In the genomic region with DNA sequence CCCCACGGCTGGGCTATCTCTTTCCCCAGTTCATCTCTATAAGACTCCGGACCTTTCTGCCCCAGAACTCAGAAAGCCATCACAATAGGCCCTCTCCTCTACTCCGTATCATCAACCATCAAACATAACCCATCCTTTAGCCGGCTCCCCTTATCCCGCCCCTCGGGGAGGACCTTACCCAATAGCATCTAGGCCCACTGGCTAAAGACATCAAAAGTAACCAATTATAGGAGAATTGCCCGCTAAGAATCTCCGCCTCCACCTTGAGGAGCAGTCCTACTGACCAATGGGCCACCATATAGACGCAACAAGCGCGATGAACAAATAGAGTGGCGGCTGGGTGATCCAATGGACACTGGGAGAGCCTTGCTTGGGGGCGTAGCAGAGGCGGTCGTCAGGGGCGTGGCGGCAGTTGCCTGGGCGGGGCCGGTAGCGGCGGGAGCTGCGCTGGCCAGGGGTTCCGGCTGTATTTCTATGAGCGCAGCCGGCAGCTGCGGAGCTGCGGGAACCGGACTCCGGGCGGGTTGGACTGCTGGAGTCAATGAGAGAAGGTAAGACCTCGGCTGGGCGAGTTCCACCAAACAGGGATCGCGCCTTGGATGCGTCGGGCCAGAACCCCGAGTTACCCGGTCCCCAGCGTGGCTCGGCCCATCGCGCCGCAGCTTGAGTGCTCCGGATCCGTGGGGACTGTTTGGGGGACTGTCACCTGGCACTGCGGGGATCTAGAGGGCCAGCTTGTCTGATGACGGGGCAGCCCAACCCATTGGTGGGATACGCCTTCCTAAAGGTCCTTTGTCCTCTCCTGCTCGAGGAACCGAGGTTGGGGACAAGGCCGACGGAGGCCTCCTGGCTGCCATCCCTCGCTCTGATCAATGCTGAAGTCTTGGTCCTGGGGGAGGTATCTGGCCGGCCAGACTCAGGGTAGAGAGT, we compare ENCODE assay signal across 8 mouse cellular contexts. TPM values are rescaled to one million over a fixed set of nuclear protein-coding genes. Genes with fewer than 3 reads are reported as not detected.
DNase-seq lines count a peak whose midpoint lies in the region; ATAC-seq and TF ChIP-seq lines count a peak whose summit lies in the region.

A gene (plus strand): TSS at position 411 of the 930 bp plus-strand sequence.

- peak within 1 kb of the TSS; percentile 67 for H3K4me3 ChIP-seq in bone marrow macrophage, adult 2 months (ENCODE audit: insufficient read depth, low read length)
- H3K4me3 ChIP-seq in embryonic fibroblast, embryonic 13.5 days (ENCODE audit: insufficient read depth, low read length) = peak within 1 kb of the TSS; percentile 63
- peak within 1 kb of the TSS; percentile 87 for H3K4me3 ChIP-seq in kidney, embryonic 14.5 days (ENCODE audit: low read length)
- H3K4me3 ChIP-seq in limb, embryonic 15.5 days = peak within 1 kb of the TSS; percentile 87

- TF ChIP-seq CTCF in bone marrow macrophage, adult 2 months (IDR thresholded peaks at IDR 0.05; ENCODE audit: low read depth, low read length) = no peak
- no peak for TF ChIP-seq CTCF in embryonic fibroblast, embryonic 13.5 days (IDR thresholded peaks at IDR 0.05; ENCODE audit: borderline replicate concordance, insufficient read depth, low read length)

- TF ChIP-seq POLR2A in bone marrow macrophage, adult 2 months (IDR thresholded peaks at IDR 0.05; ENCODE audit: borderline replicate concordance, low read depth, low read length) = no peak
- peak; percentile 84 for TF ChIP-seq POLR2A in embryonic fibroblast, embryonic 13.5 days (IDR thresholded peaks at IDR 0.05; ENCODE audit: low read depth, low read length)

- peak within 1 kb of the TSS; percentile 88 for H3K4me2 ChIP-seq in kidney, embryonic 14.5 days (replicated peaks; ENCODE audit: low read depth, low read length)
- peak within 1 kb of the TSS; percentile 81 for H3K4me2 ChIP-seq in limb, embryonic 15.5 days

- no peaks in the 10 kb centered on the region for H3K36me3 ChIP-seq in kidney, embryonic 14.5 days (ENCODE audit: control insufficient read depth, insufficient read depth, low read length)
- H3K36me3 ChIP-seq in limb, embryonic 15.5 days = no peaks in the 10 kb centered on the region

- no peak within 1 kb of the TSS for H3K27ac ChIP-seq in bone marrow macrophage, adult 2 months (ENCODE audit: insufficient read depth, low read depth, low read length)
- peak within 1 kb of the TSS; percentile 44 for H3K27ac ChIP-seq in embryonic fibroblast, embryonic 13.5 days (ENCODE audit: insufficient read depth, low read length)
- H3K27ac ChIP-seq in kidney, embryonic 14.5 days (ENCODE audit: low read depth, low read length) = peak within 1 kb of the TSS; percentile 59
- H3K27ac ChIP-seq in limb, embryonic 15.5 days = peak within 1 kb of the TSS; percentile 71

- ATAC-seq in kidney, embryonic 14.5 days (ENCODE audit: low FRiP score, low TSS enrichment) = peak; percentile 100
- ATAC-seq in limb, embryonic 15.5 days (ENCODE audit: insufficient number of reproducible peaks, low FRiP score, low TSS enrichment, low read depth) = peak; percentile 100

- under 1% methylated on average over 54 of the region's 54 CpGs for WGBS in kidney, embryonic 14.5 days
- WGBS in limb, embryonic 15.5 days = under 1% methylated on average over 54 of the region's 54 CpGs

- no peaks in the 10 kb centered on the region for H3K9me3 ChIP-seq in kidney, embryonic 14.5 days (ENCODE audit: control insufficient read depth, low read length)
- no peaks in the 10 kb centered on the region for H3K9me3 ChIP-seq in limb, embryonic 15.5 days

- H3K27me3 ChIP-seq in kidney, embryonic 14.5 days (ENCODE audit: control insufficient read depth, insufficient read depth, low read length) = no peaks in the 10 kb centered on the region
- H3K27me3 ChIP-seq in limb, embryonic 15.5 days = no peaks in the 10 kb centered on the region

- H3K9ac ChIP-seq in kidney, embryonic 14.5 days (ENCODE audit: low read depth, low read length) = peak within 1 kb of the TSS; percentile 84
- peak within 1 kb of the TSS; percentile 68 for H3K9ac ChIP-seq in limb, embryonic 15.5 days

- DNase-seq in A20 (ENCODE audit: low read depth, low spot score) = peak; percentile 99
- peak; percentile 100 for DNase-seq in heart, adult 9 months (ENCODE audit: low spot score in 2 of 2)
- peak; percentile 98 to 100 for DNase-seq in monocyte, adult 2 months (ENCODE audit: low read depth in 1 of 2, low spot score in 2 of 2)
- peak; percentile 99 for DNase-seq in spleen, postnatal 36 days (ENCODE audit: low spot score in 2 of 2)

- peaks cover 40% of the 10 kb centered on the region for H3K4me1 ChIP-seq in bone marrow macrophage, adult 2 months (ENCODE audit: control insufficient read depth, insufficient read depth, low read length)
- H3K4me1 ChIP-seq in embryonic fibroblast, embryonic 13.5 days (ENCODE audit: control insufficient read depth, insufficient read depth, low read length) = peaks cover 29% of the 10 kb centered on the region
- peaks cover 36% of the 10 kb centered on the region for H3K4me1 ChIP-seq in kidney, embryonic 14.5 days (ENCODE audit: control insufficient read depth, insufficient read depth, low read length)
- H3K4me1 ChIP-seq in limb, embryonic 15.5 days = peaks cover 27% of the 10 kb centered on the region

RNA-seq across cellular contexts. Expression of the gene that starts here (rescaled TPM):
- 20.8 and 25.9 TPM in 2 replicates for polyA plus RNA-seq in bone marrow macrophage, adult 2 months (2012; ENCODE audit: insufficient read depth, insufficient read length, missing spikeins)
- 80.4 and 80.5 TPM in 2 replicates for polyA plus RNA-seq in embryonic fibroblast, embryonic 13.5 days (2011; ENCODE audit: insufficient read length, low read depth, missing spikeins)
- polyA plus RNA-seq in kidney, embryonic 14.5 days (2014; fragmentation: Nextera tagmentation; extraction: Ambion mirVana) = 10.2 and 12.6 TPM in 2 replicates
- 9.5 and 9.6 TPM in 2 replicates for polyA plus RNA-seq in limb, embryonic 15.5 days (2015; fragmentation: Nextera tagmentation; extraction: Ambion mirVana)
